Mouse (Mus musculus) macrophage (primary cell): ENCODE results near the gene Pum1. TPM values are rescaled to one million over a fixed set of nuclear protein-coding genes. Genes with fewer than 3 reads are reported as not detected.

Experiments
- H3K27ac ChIP-seq: fragments of 350-480 bp; formaldehyde crosslinking; 2 replicates; pipeline ENCODE4 v1.9.0; 2021
- H3K36me3 ChIP-seq: fragments of 350-480 bp; formaldehyde crosslinking; 2 replicates; pipeline ENCODE4 v1.9.0; 2021; ENCODE audit errors: inconsistent target
- H3K4me3 ChIP-seq: fragments of 350-480 bp; formaldehyde crosslinking; 2 replicates; pipeline ENCODE4 v1.9.0; 2021; ENCODE audit errors: inconsistent target
- H3K79me2 ChIP-seq: fragments of 350-480 bp; formaldehyde crosslinking; 2 replicates; pipeline ENCODE4 v1.9.0; 2021; ENCODE audit errors: inconsistent target
- WGBS: methylation state at CpG from one replicate; pipeline ENCODE4 v1.1.7; 2026; ENCODE audit warnings: inconsistent platforms; ENCODE audit not compliant: missing documents; 5-methylcytosine and 5-hydroxymethylcytosine counted together
- polyA plus RNA-seq: library from polyadenylated mRNA; stranded (reverse); fragments of 250-400 nt; gene quantifications from 3 replicates; pipeline ENCODE4 v1.2.4, GENCODE M21; 2018; ENCODE audit warnings: inconsistent platforms

Pum1 gene
- polyA plus RNA-seq, 1 experiment from 2014 or later = 22.1 TPM

DNA sequence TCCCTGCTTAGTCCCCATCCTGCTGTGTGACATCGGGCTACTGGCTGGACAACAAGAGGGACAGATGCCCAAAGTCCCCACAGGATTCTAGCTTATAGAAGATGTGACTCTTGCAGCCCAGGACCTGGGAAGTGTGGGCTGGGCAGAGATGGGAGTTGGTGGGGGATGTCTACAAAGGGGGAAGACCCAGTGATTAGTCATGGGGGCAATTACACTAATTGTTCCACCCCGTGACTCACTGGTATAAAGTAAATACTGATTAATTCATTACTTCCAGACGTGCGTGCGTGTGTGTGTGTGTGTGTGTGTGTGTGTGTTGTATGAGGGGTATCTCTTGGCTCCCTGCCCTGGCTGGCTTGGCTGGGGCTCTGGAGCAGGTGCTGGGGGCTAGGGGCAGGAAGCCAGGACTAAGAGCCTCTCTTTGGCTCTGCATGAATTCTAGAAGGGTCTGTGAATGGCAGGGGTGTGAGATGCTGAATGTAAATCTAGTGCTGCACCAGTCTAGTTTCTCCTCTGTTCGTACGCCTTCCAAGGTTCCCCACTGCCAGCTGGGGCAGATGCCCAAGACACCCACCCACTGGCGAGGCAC lies 151.7 kb downstream of the Pum1 start:
- Histone ChIP-seq H3K79me2 (peaks cover 95% of the 10 kb centered on the region), H3K4me3 (no peak overlapping the region), H3K27ac (no peak overlapping the region), H3K36me3 (peaks cover 66% of the 10 kb centered on the region; the same call in 1 of the 2 replicates)
- 94% methylated on average over 8 of the region's 8 CpGs for WGBS

- Histone ChIP-seq H3K27ac (no peak overlapping the region), H3K79me2 (peaks cover 84% of the 10 kb centered on the region), H3K36me3 (peaks cover 71% of the 10 kb centered on the region), H3K4me3 (no peak overlapping the region)
- WGBS = 92% methylated on average over 8 of the region's 8 CpGs
These were observed 152.7 kb downstream of the Pum1 start for GRCm38 (mm10) chr4:130815860-130816259.

GRCm38 (mm10) chr4:130819806-130820205 lies 156.7 kb downstream of the Pum1 start:
- Histone ChIP-seq H3K36me3 (peaks cover 75% of the 10 kb centered on the region), H3K27ac (no peak overlapping the region), H3K4me3 (no peak overlapping the region), H3K79me2 (peaks cover 45% of the 10 kb centered on the region)
- WGBS = 92% methylated on average over 3 of the region's 3 CpGs

DNA sequence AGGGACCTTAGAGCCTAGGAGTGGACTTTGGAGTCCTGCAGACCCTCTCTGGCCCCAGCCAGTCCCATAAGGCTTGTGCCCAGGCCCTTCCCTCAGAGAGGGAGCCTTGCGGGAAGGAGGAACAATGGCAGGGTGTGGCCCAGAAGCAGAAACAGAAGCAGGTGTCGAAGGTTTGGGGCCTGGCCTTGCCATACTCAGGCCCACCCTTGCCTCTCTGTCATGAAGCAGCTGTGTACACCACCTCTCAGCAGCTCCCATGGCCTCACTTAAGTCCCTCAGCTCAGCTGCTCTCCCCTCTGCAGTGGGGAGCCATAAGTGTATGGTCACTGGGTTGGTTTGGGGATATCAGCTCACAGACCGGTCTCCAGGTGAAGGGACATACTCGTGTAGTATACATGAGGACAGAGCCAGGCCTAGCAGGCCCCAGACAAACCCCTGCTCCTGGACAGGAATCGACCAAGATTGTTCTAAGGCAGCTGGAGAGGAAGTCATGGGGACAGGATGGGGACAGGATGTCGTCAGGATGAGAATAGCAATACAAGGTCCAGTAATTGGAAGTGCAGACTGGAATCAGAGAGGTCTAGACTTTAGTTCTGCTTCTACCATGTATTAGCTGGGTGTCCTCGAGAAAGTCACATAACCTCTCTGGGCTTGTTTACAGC lies 157.6 kb downstream of the Pum1 start:
- WGBS = 67% methylated on average over 6 of the region's 7 CpGs
- H3K27ac ChIP-seq = no peak overlapping the region
- no peak overlapping the region for H3K4me3 ChIP-seq
- H3K36me3 ChIP-seq = peaks cover 81% of the 10 kb centered on the region
- peaks cover 36% of the 10 kb centered on the region for H3K79me2 ChIP-seq

DNA sequence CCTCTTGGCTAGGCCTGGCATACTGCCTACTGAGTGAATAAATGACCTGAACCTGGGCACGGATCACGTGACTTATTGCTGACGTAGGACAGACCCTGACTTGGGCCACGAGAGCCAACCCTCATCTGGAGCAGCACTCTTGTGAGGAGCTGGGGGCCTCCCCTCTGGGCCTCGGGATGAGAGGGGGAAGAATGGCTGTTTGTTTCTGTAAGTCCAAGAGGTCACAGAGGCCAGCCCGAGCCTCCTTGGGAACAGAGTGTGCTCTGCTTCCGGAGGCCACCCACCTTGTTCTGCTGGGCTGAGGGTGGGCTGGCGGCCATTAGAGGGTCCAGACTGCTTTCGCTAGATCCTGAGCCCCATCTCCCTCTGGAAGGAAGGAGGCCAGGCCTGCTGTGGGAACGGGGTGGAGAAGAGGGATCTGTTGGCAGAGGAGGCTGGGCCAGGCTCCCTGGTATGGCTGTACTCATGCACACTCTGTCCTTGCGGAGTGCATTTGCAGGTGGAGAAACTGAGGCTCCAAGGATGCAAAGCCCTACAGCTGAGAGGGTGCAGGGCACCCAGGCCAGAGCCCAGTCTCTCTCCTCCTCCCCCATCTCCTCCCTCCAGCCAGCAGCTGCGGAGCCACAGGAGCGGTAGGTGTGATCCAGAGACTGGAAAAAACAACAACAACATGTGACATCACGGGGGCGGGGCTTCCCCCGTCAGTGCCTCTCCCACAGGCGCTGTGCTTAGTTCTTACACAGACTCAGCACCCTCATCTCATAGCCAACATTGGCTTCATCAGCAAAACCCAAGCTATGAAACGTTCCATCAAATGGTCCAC lies 165.9 kb downstream of the Pum1 start:
- Histone ChIP-seq H3K27ac (no peak overlapping the region), H3K36me3 (peaks cover 19% of the 10 kb centered on the region), H3K79me2 (no peaks in the 10 kb centered on the region), H3K4me3 (no peak overlapping the region)
- WGBS = 52% methylated on average over 17 of the region's 18 CpGs

Other genes starting within 250 kb of the Pum1 start
- 4.7 to 21.7 TPM (median 5.3 TPM) in 3 replicates for gene Nkain1, start 89.1 kb upstream of the Pum1 start, polyA plus RNA-seq
- gene Sdc3, start 129.2 kb downstream of the Pum1 start, polyA plus RNA-seq = 449 to 1,011 TPM (median 478 TPM) in 3 replicates
- 1,448 to 1,968 TPM (median 1,759 TPM) in 3 replicates for gene Laptm5, start 249.8 kb downstream of the Pum1 start, polyA plus RNA-seq